22 mouse cellular contexts compared by ENCODE assay signal in genomic region chr16:77772075-77772474, GRCm38 (mm10).
"Had no signal": no experiment of that assay in that cellular context is flagged by ENCODE, and none has a peak within 500 bp of the region (broad histone marks: within the 10 kb centered on the region; RNA-seq: fewer than 3 reads in every experiment).

No protein-coding gene starts in this region.

- DNase-seq: heart, postnatal 10 days; heart, postnatal 14 days; heart, postnatal 36 days; heart, postnatal 4 days; kidney, adult 11 months; kidney, adult 18-20 months; kidney, adult 2 months; kidney, adult 8-10 months; kidney, adult 9 months; kidney, postnatal 10 days; kidney, postnatal 14 days; kidney, postnatal 25 days; kidney, postnatal 36 days; kidney, postnatal 4 days; layer of hippocampus, adult 9-11 months; layer of hippocampus, postnatal 36 days had no signal

- ATAC-seq: hindbrain, embryonic 16.5 days; hindbrain, postnatal 0 days; inflammation-experienced regulatory T-cells, adult 6 months; intestine, embryonic 15.5 days; intestine, embryonic 16.5 days; intestine, postnatal 0 days had no signal
